Mouse (Mus musculus) embryonic facial prominence, embryonic 13.5 days (tissue): ENCODE data around the gene Mafb. TPM values are rescaled to one million over a fixed set of nuclear protein-coding genes. Genes with fewer than 3 reads are reported as not detected.

Experiments
- ATAC-seq: fragments of 200-750 bp; cut with Nextera tagmentation; 2 replicates; pipeline ENCODE4 v1.8.0; 2017; ENCODE audit warnings: low read depth; ENCODE audit not compliant: insufficient number of reproducible peaks, insufficient read depth, low FRiP score, low TSS enrichment
- H3K27ac ChIP-seq: fragments of 300-500 bp; sonication (generic); 2 replicates; pipeline ENCODE4 v1.5.1; 2015; ENCODE audit warnings: moderate library complexity, mild to moderate bottlenecking, inconsistent platforms
- H3K27me3 ChIP-seq: fragments of 300-500 bp; sonication (generic); 2 replicates; pipeline ENCODE4 v1.6.1; 2015; ENCODE audit warnings: mild to moderate bottlenecking, inconsistent platforms
- H3K36me3 ChIP-seq: fragments of 300-500 bp; sonication (generic); 2 replicates; pipeline ENCODE4 v1.6.1; 2015; ENCODE audit warnings: mild to moderate bottlenecking, inconsistent platforms
- H3K4me1 ChIP-seq: fragments of 300-500 bp; sonication (generic); 2 replicates; pipeline ENCODE4 v1.6.1; 2015; ENCODE audit warnings: inconsistent platforms
- H3K4me2 ChIP-seq: fragments of 300-500 bp; sonication (generic); 2 replicates; pipeline ENCODE4 v1.6.1; 2015; ENCODE audit warnings: moderate library complexity, mild to moderate bottlenecking, inconsistent platforms
- H3K4me3 ChIP-seq: fragments of 300-500 bp; sonication (generic); 2 replicates; pipeline ENCODE4 v1.5.1; 2015; ENCODE audit warnings: mild to moderate bottlenecking, inconsistent platforms
- H3K9ac ChIP-seq: fragments of 300-500 bp; sonication (generic); 2 replicates; pipeline ENCODE4 v1.6.1; 2015; ENCODE audit warnings: mild to moderate bottlenecking, inconsistent platforms
- H3K9me3 ChIP-seq: fragments of 300-500 bp; sonication (generic); 2 replicates; pipeline ENCODE4 v1.6.1; 2016; ENCODE audit warnings: inconsistent platforms
- WGBS: fragments of 180-500 bp; shearing (Covaris S2); methylation state at CpG from one replicate; pipeline ENCODE4 v1.1.7; 2015; ENCODE audit warnings: mixed read lengths; 5-methylcytosine and 5-hydroxymethylcytosine counted together
- polyA plus RNA-seq: library from polyadenylated mRNA; unstranded; fragments of >200 nt; fragmentation: Nextera tagmentation; extraction: Ambion mirVana; gene quantifications from 2 replicates; pipeline ENCODE4 v1.2.1, GENCODE M21; 2015

The Mafb gene
- polyA plus RNA-seq, 1 experiment from 2014 or later: 24.2 TPM

GRCm38 (mm10) chr2:160345644-160346043 lies 21.2 kb downstream of the Mafb start:
- Histone ChIP-seq H3K4me3 (no peak overlapping the region), H3K27ac (no peak overlapping the region), H3K9ac (no peak overlapping the region), H3K36me3 (no peaks in the 10 kb centered on the region), H3K4me1 (0 out of 2 replicates have a peak, but pooled peaks cover 3% of the 10 kb centered on the region), H3K9me3 (no peaks in the 10 kb centered on the region), H3K27me3 (no peaks in the 10 kb centered on the region; the same call in 1 of the 2 replicates), H3K4me2 (no peak overlapping the region)
- no peak for ATAC-seq

GRCm38 (mm10) chr2:160340121-160340520 lies 26.7 kb downstream of the Mafb start:
- ATAC-seq: no peak
- no peak overlapping the region for H3K27ac ChIP-seq

GRCm38 (mm10) chr2:160339595-160339994 lies 27.3 kb downstream of the Mafb start:
- Histone ChIP-seq H3K9ac (no peak overlapping the region), H3K27ac (no peak overlapping the region), H3K4me3 (no peak overlapping the region), H3K4me1 (no peaks in the 10 kb centered on the region), H3K4me2 (no peak overlapping the region), H3K27me3 (no peaks in the 10 kb centered on the region), H3K36me3 (no peaks in the 10 kb centered on the region), H3K9me3 (no peaks in the 10 kb centered on the region)
- WGBS: 96% methylated on average over 5 of the region's 5 CpGs
- no peak for ATAC-seq

More at GRCm38 (mm10) chr2:160340121-160340520, 26.7 kb downstream of the Mafb start:
- H3K27me3 ChIP-seq: no peaks in the 10 kb centered on the region
- no peak overlapping the region for H3K9ac ChIP-seq
- no peak overlapping the region for H3K4me3 ChIP-seq
- no peaks in the 10 kb centered on the region for H3K4me1 ChIP-seq
- no peaks in the 10 kb centered on the region for H3K36me3 ChIP-seq
- H3K4me2 ChIP-seq: no peak overlapping the region
- H3K9me3 ChIP-seq: no peaks in the 10 kb centered on the region
- whole genome bisulfite sequencing: 31% methylated on average over 4 of the region's 4 CpGs

GRCm38 (mm10) chr2:160336053-160336452 lies 30.8 kb downstream of the Mafb start:
- Histone ChIP-seq H3K4me1 (no peaks in the 10 kb centered on the region), H3K4me2 (no peak overlapping the region), H3K36me3 (no peaks in the 10 kb centered on the region), H3K27ac (no peak overlapping the region), H3K27me3 (no peaks in the 10 kb centered on the region), H3K9ac (no peak overlapping the region), H3K4me3 (no peak overlapping the region), H3K9me3 (no peaks in the 10 kb centered on the region)
- no peak for ATAC-seq
- 65% methylated on average over 2 of the region's 2 CpGs for WGBS

- Histone ChIP-seq H3K36me3 (no peaks in the 10 kb centered on the region), H3K9ac (no peak overlapping the region), H3K4me2 (no peak overlapping the region), H3K4me1 (no peaks in the 10 kb centered on the region), H3K27me3 (no peaks in the 10 kb centered on the region), H3K4me3 (no peak overlapping the region), H3K9me3 (no peaks in the 10 kb centered on the region), H3K27ac (no peak overlapping the region)
- WGBS: 63% methylated on average over 1 of the region's 1 CpGs
- no peak for ATAC-seq
Measured at GRCm38 (mm10) chr2:160335043-160335442, 31.8 kb downstream of the Mafb start.

GRCm38 (mm10) chr2:160334111-160334661 lies 32.7 kb downstream of the Mafb start, which contains the start of gene Gm826:
Gm826 (minus strand) TSS chr2:160334162.
- ATAC-seq: no peak
- H3K9ac ChIP-seq: no peak within 1 kb of the TSS
- no peaks in the 10 kb centered on the region for H3K36me3 ChIP-seq
- H3K4me1 ChIP-seq: no peaks in the 10 kb centered on the region
- H3K4me2 ChIP-seq: no peak within 1 kb of the TSS
- H3K9me3 ChIP-seq: no peaks in the 10 kb centered on the region
- H3K27me3 ChIP-seq: no peaks in the 10 kb centered on the region
- no peak within 1 kb of the TSS for H3K4me3 ChIP-seq
- WGBS: 69% methylated on average over 4 of the region's 4 CpGs
- H3K27ac ChIP-seq: no peak within 1 kb of the TSS

- no peak overlapping the region for H3K4me2 ChIP-seq
- no peaks in the 10 kb centered on the region for H3K27me3 ChIP-seq
- no peak overlapping the region for H3K9ac ChIP-seq
- ATAC-seq: no peak
- H3K9me3 ChIP-seq: no peaks in the 10 kb centered on the region
- H3K4me1 ChIP-seq: no peaks in the 10 kb centered on the region
- 90% methylated on average over 12 of the region's 12 CpGs for WGBS
- no peaks in the 10 kb centered on the region for H3K36me3 ChIP-seq
- no peak overlapping the region for H3K4me3 ChIP-seq
- H3K27ac ChIP-seq: no peak overlapping the region
Measured at GRCm38 (mm10) chr2:160332516-160333325, 34.1 kb downstream of the Mafb start.

- Histone ChIP-seq H3K9ac (no peak overlapping the region), H3K27me3 (no peaks in the 10 kb centered on the region), H3K4me2 (no peak overlapping the region), H3K36me3 (no peaks in the 10 kb centered on the region), H3K4me3 (no peak overlapping the region), H3K27ac (no peak overlapping the region), H3K9me3 (no peaks in the 10 kb centered on the region), H3K4me1 (no peaks in the 10 kb centered on the region)
- ATAC-seq: no peak
- 49% methylated on average over 9 of the region's 9 CpGs for WGBS
Measured at GRCm38 (mm10) chr2:160328886-160329285, 38.0 kb downstream of the Mafb start.

- 78% methylated on average over 4 of the region's 4 CpGs for WGBS
- Histone ChIP-seq H3K36me3 (no peaks in the 10 kb centered on the region), H3K27ac (no peak overlapping the region), H3K27me3 (no peaks in the 10 kb centered on the region), H3K4me3 (no peak overlapping the region), H3K4me1 (no peaks in the 10 kb centered on the region), H3K9me3 (no peaks in the 10 kb centered on the region), H3K4me2 (no peak overlapping the region), H3K9ac (no peak overlapping the region)
- no peak for ATAC-seq
Measured at GRCm38 (mm10) chr2:160327716-160328115, 39.1 kb downstream of the Mafb start.

- Histone ChIP-seq H3K4me2 (no peak overlapping the region), H3K9ac (no peak overlapping the region), H3K4me1 (no peaks in the 10 kb centered on the region), H3K9me3 (no peaks in the 10 kb centered on the region), H3K36me3 (no peaks in the 10 kb centered on the region), H3K27ac (no peak overlapping the region), H3K27me3 (no peaks in the 10 kb centered on the region), H3K4me3 (no peak overlapping the region)
- 35% methylated on average over 4 of the region's 4 CpGs for WGBS
- ATAC-seq: no peak
Measured at GRCm38 (mm10) chr2:160327167-160327566, 39.7 kb downstream of the Mafb start.

- Histone ChIP-seq H3K27me3 (no peaks in the 10 kb centered on the region), H3K4me3 (no peak overlapping the region), H3K4me1 (no peaks in the 10 kb centered on the region), H3K9ac (no peak overlapping the region), H3K4me2 (no peak overlapping the region), H3K9me3 (no peaks in the 10 kb centered on the region), H3K36me3 (no peaks in the 10 kb centered on the region), H3K27ac (no peak overlapping the region)
- WGBS: 78% methylated on average over 6 of the region's 6 CpGs
- no peak for ATAC-seq
Measured at GRCm38 (mm10) chr2:160325105-160325644, 41.7 kb downstream of the Mafb start.

- Histone ChIP-seq H3K4me3 (no peak overlapping the region), H3K36me3 (no peaks in the 10 kb centered on the region), H3K9me3 (no peaks in the 10 kb centered on the region), H3K4me1 (no peaks in the 10 kb centered on the region), H3K4me2 (no peak overlapping the region), H3K9ac (no peak overlapping the region), H3K27me3 (no peaks in the 10 kb centered on the region), H3K27ac (no peak overlapping the region)
- WGBS: 31% methylated on average over 4 of the region's 4 CpGs
- no peak for ATAC-seq
Measured at GRCm38 (mm10) chr2:160321829-160322228, 45.0 kb downstream of the Mafb start.
